Mouse (Mus musculus) monocyte, adult 2 months (primary cell): Measurements from ENCODE around the gene Odc1.
"Not testable (repeated sequence)": the region's sequence is repeated elsewhere in the genome, so short reads cannot be mapped to it uniquely, and the experiment has no call there.

Experiments used
- DNase-seq, 2 experiments: peaks; one replicate each; pipeline ENCODE4 v3.0.0; 2022; ENCODE audit warnings: low spot score in 2 of 2, low read depth in 1 of 2

The Odc1 gene

GRCm38 (mm10) chr12:17549421-17549820, 4.8 kb downstream of the Odc1 start:
- not testable (repeated sequence) for DNase-seq

DNA sequence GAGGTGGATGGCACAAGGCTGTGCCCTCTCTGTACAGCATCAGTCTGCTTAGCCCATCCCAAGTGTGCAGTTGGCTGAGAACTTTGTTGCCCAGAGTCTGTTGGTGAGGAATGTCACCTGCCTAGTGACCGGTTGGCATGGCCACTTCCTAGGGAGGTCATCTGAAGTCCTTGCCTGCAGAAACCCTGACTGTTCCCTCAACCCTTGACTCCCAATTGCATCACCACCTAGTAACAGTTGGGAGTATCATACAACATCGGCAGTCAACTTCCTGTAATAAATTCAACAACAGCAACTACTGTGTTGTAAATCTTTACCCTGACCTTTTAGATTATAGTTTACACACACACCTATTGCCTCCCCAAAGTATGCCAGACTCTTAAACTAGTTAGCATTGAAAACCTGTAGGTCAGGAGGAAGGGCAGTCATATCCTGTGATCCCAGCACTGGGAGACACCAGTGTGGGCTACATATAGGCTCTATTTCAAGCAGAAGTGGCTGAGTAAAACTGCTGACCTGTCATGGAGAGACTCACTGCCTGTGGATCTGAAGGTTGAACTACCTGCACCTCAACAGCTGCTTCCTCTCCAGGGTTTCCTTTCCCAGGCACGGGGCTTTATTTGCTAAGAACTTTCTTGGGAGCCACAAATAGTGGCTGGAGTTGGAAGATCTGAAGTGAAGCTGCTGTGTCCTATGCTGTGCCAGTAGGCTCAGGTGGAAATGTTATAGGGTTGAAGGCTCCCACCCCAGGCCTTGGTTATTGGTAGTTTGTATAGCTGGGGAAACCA, 6.8 kb downstream of the Odc1 start:
- no peak for DNase-seq

- DNase-seq, result no peak
Measured at GRCm38 (mm10) chr12:17552420-17552819, 7.8 kb downstream of the Odc1 start.

GRCm38 (mm10) chr12:17552949-17553348, 8.4 kb downstream of the Odc1 start:
- no peak for DNase-seq

- no peak for DNase-seq
Measured at GRCm38 (mm10) chr12:17553627-17554026, 9.0 kb downstream of the Odc1 start.

DNA sequence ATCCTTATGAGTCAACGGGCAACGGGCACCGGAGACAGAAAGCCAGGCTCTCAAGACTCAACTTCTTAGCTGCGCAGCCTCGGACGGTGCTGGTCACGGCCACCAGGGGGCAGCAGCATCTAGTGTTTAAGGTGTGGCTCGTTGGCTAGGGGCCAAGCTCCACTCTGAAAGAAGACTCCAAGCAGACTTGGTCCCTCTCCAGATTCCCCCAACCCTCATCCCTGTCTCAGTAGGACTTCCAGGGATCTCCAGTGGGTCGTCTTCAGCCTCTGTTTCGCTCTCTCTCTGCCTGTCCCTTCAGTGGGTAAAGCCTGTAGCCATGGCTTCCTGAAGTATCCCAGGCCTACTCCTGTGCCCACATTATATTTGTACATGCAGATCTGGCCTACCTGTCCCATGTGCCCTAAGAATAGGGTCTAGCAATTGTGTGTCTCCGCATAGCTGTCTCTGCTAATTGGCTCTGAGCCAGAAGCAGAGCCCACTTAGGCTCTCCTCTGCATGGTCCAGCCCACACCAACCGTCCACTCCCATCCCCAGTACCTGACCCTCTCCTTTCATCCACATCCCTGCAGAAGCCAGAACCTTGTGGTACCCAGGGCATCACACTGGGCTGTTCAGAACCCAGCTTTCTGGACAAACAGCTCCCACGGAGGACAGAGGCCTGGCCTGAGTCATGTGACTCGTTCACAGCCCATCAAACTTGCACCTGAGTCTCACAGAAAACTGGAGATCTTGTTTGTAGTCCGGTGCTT, 9.8 kb downstream of the Odc1 start:
- peak; percentile 58 to 78 for DNase-seq

DNA sequence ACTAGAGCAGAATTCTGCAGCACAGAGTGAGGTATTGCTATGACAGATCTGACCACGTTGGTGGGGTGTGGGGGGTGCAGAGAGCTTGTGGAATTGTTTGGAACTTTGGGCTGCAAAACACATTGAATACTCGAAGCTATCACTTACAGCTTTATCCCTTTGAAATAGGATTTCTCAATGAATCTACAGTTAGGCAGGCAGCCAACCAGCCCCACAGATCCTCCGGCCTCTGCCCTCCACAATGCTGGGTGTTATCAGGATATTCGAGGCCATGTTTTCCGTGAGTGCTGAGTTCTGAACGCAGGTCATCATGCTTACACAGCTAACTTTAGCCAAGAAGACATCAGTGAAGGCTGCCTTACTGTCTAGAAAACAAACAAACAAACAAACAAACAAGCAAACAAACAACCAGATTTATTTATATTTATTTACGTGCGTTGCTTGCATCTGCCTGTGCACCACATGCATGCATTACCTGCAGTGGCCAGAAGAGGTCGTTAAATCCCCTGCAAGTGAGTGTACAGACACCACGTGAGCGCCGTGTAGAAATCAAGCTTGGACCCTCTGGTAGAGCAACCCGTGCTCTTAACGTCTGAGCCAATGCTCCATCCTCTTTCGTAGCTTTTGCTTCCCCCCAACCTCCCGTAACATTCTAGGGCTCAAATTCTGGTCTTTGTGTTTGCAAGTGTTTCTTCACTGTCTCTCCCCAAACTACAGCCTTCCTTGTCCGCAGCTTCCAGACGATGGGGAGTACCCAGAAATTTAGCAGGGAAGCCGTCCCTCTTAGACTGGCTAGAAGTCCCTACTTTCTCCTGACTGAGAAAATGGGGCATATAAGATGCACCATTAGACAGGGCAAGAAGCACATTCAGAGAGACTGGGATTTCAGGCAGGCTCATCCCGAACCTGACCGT, 12.1 kb downstream of the Odc1 start:
- DNase-seq, result peak in 1 of 2 experiments; percentile 43

GRCm38 (mm10) chr12:17557344-17557966, 12.9 kb downstream of the Odc1 start:
- no peak for DNase-seq

DNA sequence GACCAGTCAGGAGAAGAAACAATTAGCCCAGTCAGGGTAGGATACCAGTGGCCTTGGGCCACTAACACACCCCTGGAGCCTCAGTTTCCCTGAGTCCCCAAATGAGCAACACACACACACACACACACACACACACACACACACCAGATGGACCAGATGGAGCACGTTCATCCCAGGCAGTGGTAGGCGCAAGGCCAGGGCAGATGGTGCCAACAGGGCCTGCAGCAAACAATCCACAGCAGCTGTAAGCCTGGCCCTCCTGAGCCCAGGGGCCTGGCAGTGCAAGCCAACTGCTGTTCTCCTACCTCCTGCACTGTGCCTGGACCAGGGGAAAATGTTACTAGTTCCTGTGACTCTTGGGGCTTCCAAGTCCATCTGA, 13.4 kb downstream of the Odc1 start:
- no peak for DNase-seq

DNA sequence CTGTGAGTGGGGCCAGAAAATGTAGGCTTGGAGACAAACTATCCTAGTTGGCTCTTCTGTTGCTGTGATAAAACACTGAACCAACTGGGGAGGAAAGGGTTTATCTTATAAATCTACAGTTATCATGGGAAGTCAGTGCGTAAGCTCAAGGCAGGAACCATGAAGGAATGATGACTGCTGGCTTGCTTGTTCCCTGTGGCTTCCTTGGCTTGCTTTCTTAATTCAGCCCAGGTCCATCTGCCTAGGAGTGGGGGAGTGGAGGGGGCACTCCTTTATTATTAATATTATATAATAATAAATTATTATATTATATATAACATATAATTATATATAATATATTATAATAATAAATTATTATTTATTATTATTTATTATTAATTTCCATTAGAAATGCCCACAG, 17.8 kb downstream of the Odc1 start:
- no peak for DNase-seq

- no peak for DNase-seq
Measured at GRCm38 (mm10) chr12:17565393-17566045, 20.9 kb downstream of the Odc1 start.

DNA sequence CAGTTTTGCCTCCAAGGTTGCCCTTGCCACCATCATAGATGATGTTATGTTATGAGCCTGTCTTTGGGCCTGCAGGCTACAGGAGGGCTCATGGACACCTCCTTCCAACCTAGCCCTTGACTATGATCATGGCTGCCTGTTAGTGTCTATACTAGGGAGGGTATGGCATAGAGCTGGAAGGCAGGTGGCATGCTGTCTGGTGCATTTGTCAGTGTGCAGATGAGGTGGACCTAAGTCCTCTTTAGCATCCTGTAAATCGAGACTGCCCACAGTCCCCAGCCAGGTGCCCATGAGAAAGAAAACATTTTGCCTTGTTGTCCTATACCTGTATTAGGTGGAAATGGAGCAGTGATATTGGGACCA, 21.4 kb downstream of the Odc1 start:
- DNase-seq, result no peak

GRCm38 (mm10) chr12:17568564-17568963, 24.0 kb downstream of the Odc1 start:
- no peak for DNase-seq

DNA sequence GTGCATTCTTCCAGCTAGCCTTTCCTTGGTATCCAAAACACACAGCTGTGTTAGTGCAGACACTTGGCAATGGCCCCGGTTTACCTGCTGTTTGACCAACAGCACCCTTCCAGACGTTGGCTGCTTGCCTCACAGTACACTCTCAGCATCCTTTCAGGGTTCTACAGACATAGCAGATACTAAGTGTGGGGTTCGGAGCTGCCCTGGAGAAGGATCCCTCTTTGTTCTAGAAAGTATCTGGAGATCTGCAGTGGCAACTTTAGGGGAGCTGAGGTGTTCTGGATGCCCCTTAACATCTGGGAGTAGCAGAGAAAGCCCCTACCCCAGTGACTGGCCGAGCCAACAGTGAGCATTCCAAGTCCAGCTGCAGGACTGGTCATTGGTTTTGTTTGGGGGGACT, 30.0 kb downstream of the Odc1 start:
- no peak for DNase-seq

DNA sequence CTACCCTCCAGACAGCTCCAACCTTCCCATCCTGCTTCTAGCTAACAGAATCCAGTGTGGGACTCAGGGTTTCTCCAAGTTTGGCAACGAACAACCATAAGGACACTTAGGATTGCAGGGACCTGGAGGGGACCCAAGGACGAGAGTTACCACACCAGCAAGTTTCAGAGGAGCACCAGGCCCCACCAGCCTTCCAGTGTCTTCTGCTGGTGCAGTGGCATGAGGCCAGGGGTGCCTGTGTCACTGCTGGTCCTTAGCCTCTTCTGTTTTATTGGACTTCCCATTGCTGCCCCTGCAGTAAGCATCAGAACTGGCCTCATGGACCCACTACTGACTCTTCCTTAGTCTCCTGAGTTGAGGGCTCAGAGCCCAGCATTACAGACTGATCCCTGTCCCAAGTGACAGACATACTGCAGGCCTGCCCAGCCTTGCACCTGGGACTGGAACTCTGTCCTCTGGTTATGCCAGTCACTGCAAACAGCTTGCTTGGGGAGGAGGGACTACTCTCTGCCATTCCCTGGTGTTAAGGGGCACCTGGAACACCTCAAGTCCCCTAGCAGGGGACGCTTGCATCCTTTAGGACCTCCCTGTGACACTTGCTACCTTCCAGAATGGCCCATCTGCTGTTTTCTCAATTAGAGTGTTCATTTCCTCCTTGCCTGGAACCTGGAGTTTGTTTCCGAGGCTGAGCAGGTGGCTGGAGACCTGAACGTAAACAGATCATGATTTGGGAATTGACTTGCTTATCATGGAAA, 30.7 kb downstream of the Odc1 start:
- DNase-seq, result no peak

- no peak for DNase-seq
Measured at GRCm38 (mm10) chr12:17576041-17576440, 31.4 kb downstream of the Odc1 start.

DNA sequence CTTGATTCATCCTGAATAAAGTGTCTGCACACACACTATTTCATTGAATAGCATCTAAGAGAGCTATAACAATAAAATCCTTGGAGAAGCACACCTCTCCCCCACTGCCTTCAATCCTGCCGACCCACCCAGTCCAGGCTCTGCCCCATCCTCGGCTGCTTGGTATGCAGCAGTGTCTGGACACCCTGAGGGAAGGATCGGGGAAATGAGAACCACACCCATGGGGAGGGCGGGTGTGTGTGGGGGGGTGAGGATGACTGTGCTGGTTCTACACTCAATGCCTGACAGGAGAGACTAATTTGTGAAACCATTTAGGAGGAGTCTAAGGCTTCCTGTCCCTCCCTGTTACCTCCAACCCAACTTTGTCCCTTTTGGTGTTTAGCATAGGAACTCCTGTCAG, 34.0 kb downstream of the Odc1 start:
- DNase-seq, result no peak

GRCm38 (mm10) chr12:17581001-17581400, 36.4 kb downstream of the Odc1 start:
- no peak for DNase-seq

GRCm38 (mm10) chr12:17582406-17582805, 37.8 kb downstream of the Odc1 start:
- no peak for DNase-seq

- no peak for DNase-seq
Measured at GRCm38 (mm10) chr12:17583860-17584259, 39.3 kb downstream of the Odc1 start.
